Mouse (Mus musculus): ENCODE results near the gene Tbx5.
"Not testable (repeated sequence)": the region's sequence is repeated elsewhere in the genome, so short reads cannot be mapped to it uniquely, and the experiment has no call there.

The Tbx5 gene

GRCm38 (mm10) chr5:119842701-119843393 lies 10.4 kb downstream of the Tbx5 start:
- DNase-seq (ENCODE audit: low read depth, low spot score) = no peak

- no peak for DNase-seq (ENCODE audit: low read depth, low spot score)
Observed at GRCm38 (mm10) chr5:119843394-119843777, 10.9 kb downstream of the Tbx5 start.

- DNase-seq (ENCODE audit: low read depth, low spot score) = no peak
Observed at GRCm38 (mm10) chr5:119844366-119844765, 11.9 kb downstream of the Tbx5 start.

- peak; percentile 78 for DNase-seq (ENCODE audit: low read depth, low spot score)
Observed at GRCm38 (mm10) chr5:119844994-119845393, 12.5 kb downstream of the Tbx5 start.

- DNase-seq (ENCODE audit: low read depth, low spot score) = no peak
Observed at GRCm38 (mm10) chr5:119857052-119857451, 24.6 kb downstream of the Tbx5 start.

- DNase-seq (ENCODE audit: low read depth, low spot score) = no peak
Observed at GRCm38 (mm10) chr5:119861301-119861700, 28.8 kb downstream of the Tbx5 start.

- DNase-seq (ENCODE audit: low read depth, low spot score) = no peak
Observed at GRCm38 (mm10) chr5:119862431-119862830, 30.0 kb downstream of the Tbx5 start.

- DNase-seq (ENCODE audit: low read depth, low spot score) = peak; percentile 14
Observed at GRCm38 (mm10) chr5:119866277-119867235, 34.1 kb downstream of the Tbx5 start.

GRCm38 (mm10) chr5:119867986-119868385 lies 35.5 kb downstream of the Tbx5 start:
- no peak for DNase-seq (ENCODE audit: low read depth, low spot score)

GRCm38 (mm10) chr5:119875421-119875820 lies 43.0 kb downstream of the Tbx5 start:
- DNase-seq (ENCODE audit: low read depth, low spot score) = no peak

GRCm38 (mm10) chr5:119877185-119877584 lies 44.7 kb downstream of the Tbx5 start:
- DNase-seq (ENCODE audit: low read depth, low spot score) = no peak

GRCm38 (mm10) chr5:119885595-119885994 lies 53.1 kb downstream of the Tbx5 start:
- no peak for DNase-seq (ENCODE audit: low read depth, low spot score)

- no peak for DNase-seq (ENCODE audit: low read depth, low spot score)
Observed at GRCm38 (mm10) chr5:119887381-119887780, 54.9 kb downstream of the Tbx5 start.

GRCm38 (mm10) chr5:119891960-119892359 lies 59.5 kb downstream of the Tbx5 start:
- no peak for DNase-seq (ENCODE audit: low read depth, low spot score)

GRCm38 (mm10) chr5:119893060-119893459 lies 60.6 kb downstream of the Tbx5 start:
- DNase-seq (ENCODE audit: low read depth, low spot score) = peak; percentile 65

- no peak for DNase-seq (ENCODE audit: low read depth, low spot score)
Observed at GRCm38 (mm10) chr5:119896605-119897004, 64.1 kb downstream of the Tbx5 start.

GRCm38 (mm10) chr5:119916551-119917171 lies 84.2 kb downstream of the Tbx5 start:
- no peak for DNase-seq (ENCODE audit: low read depth, low spot score)

GRCm38 (mm10) chr5:119918381-119918780 lies 85.9 kb downstream of the Tbx5 start:
- not testable (repeated sequence) for DNase-seq (ENCODE audit: low read depth, low spot score)

- peak; percentile 62 for DNase-seq (ENCODE audit: low read depth, low spot score)
Observed at GRCm38 (mm10) chr5:119920941-119921340, 88.5 kb downstream of the Tbx5 start.

GRCm38 (mm10) chr5:119922229-119922628 lies 89.8 kb downstream of the Tbx5 start:
- DNase-seq (ENCODE audit: low read depth, low spot score) = peak; percentile 24
